Mouse (Mus musculus): ENCODE measurements around the gene Gm4450.
"Not testable (repeated sequence)": the region's sequence is repeated elsewhere in the genome, so short reads cannot be mapped to it uniquely, and the experiment has no call there.

Gm4450 gene

GRCm38 (mm10) chr3:98416426-98417250 lies 40.3 kb downstream of the Gm4450 start:
- no peak for DNase-seq

GRCm38 (mm10) chr3:98414296-98414695 lies 42.6 kb downstream of the Gm4450 start:
- no peak for DNase-seq

- no peak for DNase-seq
Observed at GRCm38 (mm10) chr3:98413733-98414132, 43.2 kb downstream of the Gm4450 start.

GRCm38 (mm10) chr3:98410619-98411580 lies 46.0 kb downstream of the Gm4450 start:
- DNase-seq: not testable (repeated sequence)

- not testable (repeated sequence) for DNase-seq
Observed at GRCm38 (mm10) chr3:98407261-98407780, 49.6 kb downstream of the Gm4450 start.

- peak; percentile 48 to 57 for DNase-seq
Observed at GRCm38 (mm10) chr3:98406569-98407144, 50.3 kb downstream of the Gm4450 start.

GRCm38 (mm10) chr3:98405877-98406276 lies 51.0 kb downstream of the Gm4450 start:
- DNase-seq: not testable (repeated sequence)

- not testable (repeated sequence) for DNase-seq
Observed at GRCm38 (mm10) chr3:98404268-98404895, 52.5 kb downstream of the Gm4450 start.
